Mouse (Mus musculus) small intestine, adult 2 months (tissue): ENCODE results near the gene Trappc4.

Experiments
- CTCF ChIP-seq: fragments of 200-500 bp; IDR thresholded peaks from 2 replicates; pipeline ENCODE4 v1.5.1; 2012; ENCODE audit warnings: low read depth, mild to moderate bottlenecking, control low read depth, inconsistent platforms, low read length, moderate library complexity, mixed read lengths; ENCODE audit not compliant: insufficient replicate concordance, insufficient read length; ENCODE audit errors: extremely low read depth
- POLR2A ChIP-seq: fragments of 200-500 bp; IDR thresholded peaks from 2 replicates; pipeline ENCODE4 v1.6.1; 2012; ENCODE audit warnings: low read depth, mild to moderate bottlenecking, control low read depth, inconsistent platforms, low read length, moderate library complexity

GRCm38 (mm10) chr9:44379862-44380261 is 27.5 kb downstream of the Trappc4 start:
- TF ChIP-seq POLR2A (no peak), CTCF (no peak)
